Mouse (Mus musculus): ENCODE measurements around the gene Arhgap30. TPM values are rescaled to one million over a fixed set of nuclear protein-coding genes. Genes with fewer than 3 reads are reported as not detected.

The Arhgap30 gene
- 1.3 TPM in 2 replicates for polyA plus RNA-seq (2015; fragmentation: Nextera tagmentation; extraction: Ambion mirVana)

DNA sequence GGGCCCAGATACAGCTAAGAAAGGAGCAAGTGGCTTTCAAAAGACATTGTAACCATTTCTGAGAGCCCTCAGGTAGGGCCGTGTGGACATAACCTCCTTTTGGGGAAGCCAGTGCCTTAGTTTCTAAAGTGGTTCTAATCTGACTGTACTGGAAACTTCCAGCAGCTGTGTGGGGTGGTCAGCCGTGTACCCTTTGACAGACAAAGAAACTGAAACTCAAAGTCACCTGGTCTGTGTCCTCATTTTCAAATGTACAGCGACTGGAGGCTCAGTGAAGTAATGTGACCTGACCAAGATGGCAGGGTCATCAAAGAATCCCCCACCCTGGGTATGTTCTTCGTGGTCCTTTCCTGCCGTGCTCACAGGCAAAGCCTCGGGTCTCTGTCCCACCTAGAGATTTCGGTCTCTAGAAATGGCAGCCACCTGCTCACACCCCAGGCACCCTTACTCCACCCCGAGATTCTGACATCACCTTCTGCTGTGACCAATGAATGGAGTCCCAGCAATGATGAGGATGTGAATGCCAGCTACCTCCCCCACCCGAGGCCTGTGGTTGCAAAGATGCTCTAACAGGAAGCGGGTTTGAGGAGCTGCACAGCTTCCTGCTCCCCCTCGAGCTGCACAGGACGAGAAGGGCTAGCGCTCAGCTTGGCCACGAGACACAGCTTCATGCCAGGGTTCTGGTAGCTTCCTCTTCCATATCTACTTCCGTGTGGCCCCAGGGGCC, at the start of gene Arhgap30:
Gene Arhgap30, plus strand, starts transcription at position 579 of the 727 bp plus-strand sequence.
- Histone ChIP-seq H3K9me3 (ENCODE audit: control insufficient read depth) (no peaks in the 10 kb centered on the region), H3K4me2 (replicated peaks; ENCODE audit: low read depth) (no peak within 1 kb of the TSS), H3K36me3 (ENCODE audit: control insufficient read depth, insufficient read depth) (no peaks in the 10 kb centered on the region), H3K9ac (ENCODE audit: low read depth, low read length) (no peak within 1 kb of the TSS), H3K27me3 (replicated peaks; ENCODE audit: control insufficient read depth, insufficient read depth, low read length) (no peaks in the 10 kb centered on the region), H3K4me1 (replicated peaks; ENCODE audit: control insufficient read depth, insufficient read depth, low read length) (no peaks in the 10 kb centered on the region), H3K27ac (ENCODE audit: low read depth, low read length) (no peak within 1 kb of the TSS), H3K4me3 (ENCODE audit: low read depth, low read length) (no peak within 1 kb of the TSS)
- TF ChIP-seq CTCF (IDR thresholded peaks at IDR 0.05; ENCODE audit: low read depth), result no peak
- ATAC-seq, result no peak
- 76% methylated on average over 15 of the region's 15 CpGs for whole genome bisulfite sequencing

- Histone ChIP-seq H3K9me3 (ENCODE audit: control insufficient read depth) (no peaks in the 10 kb centered on the region), H3K27me3 (replicated peaks; ENCODE audit: control insufficient read depth, insufficient read depth, low read length) (no peaks in the 10 kb centered on the region), H3K27ac (ENCODE audit: low read depth, low read length) (peak overlapping the region; percentile 37; the same call in 1 of the 2 replicates), H3K4me2 (replicated peaks; ENCODE audit: low read depth) (0 out of 2 replicates have a peak overlapping the region, but pooled peaks have one; percentile 14), H3K4me3 (ENCODE audit: low read depth, low read length) (no peak overlapping the region), H3K9ac (ENCODE audit: low read depth, low read length) (no peak overlapping the region), H3K36me3 (ENCODE audit: control insufficient read depth, insufficient read depth) (peaks cover 50% of the 10 kb centered on the region), H3K4me1 (replicated peaks; ENCODE audit: control insufficient read depth, insufficient read depth, low read length) (no peaks in the 10 kb centered on the region; the same call in 1 of the 2 replicates)
- ATAC-seq, result peak; percentile 18; the same call in 1 of the 2 replicates
- 76% methylated on average over 16 of the region's 16 CpGs for WGBS
- no peak for TF ChIP-seq CTCF (IDR thresholded peaks at IDR 0.05; ENCODE audit: low read depth)
These were observed 46.2 kb upstream of the Arhgap30 start for GRCm38 (mm10) chr1:171342262-171343207.

- Histone ChIP-seq H3K4me3 (ENCODE audit: low read depth, low read length) (peak overlapping the region; percentile 98), H3K27me3 (replicated peaks; ENCODE audit: control insufficient read depth, insufficient read depth, low read length) (no peaks in the 10 kb centered on the region), H3K9me3 (ENCODE audit: control insufficient read depth) (no peaks in the 10 kb centered on the region), H3K36me3 (ENCODE audit: control insufficient read depth, insufficient read depth) (peaks cover 34% of the 10 kb centered on the region), H3K4me1 (replicated peaks; ENCODE audit: control insufficient read depth, insufficient read depth, low read length) (no peaks in the 10 kb centered on the region; the same call in 1 of the 2 replicates), H3K4me2 (replicated peaks; ENCODE audit: low read depth) (peak overlapping the region; percentile 90), H3K27ac (ENCODE audit: low read depth, low read length) (0 out of 2 replicates have a peak overlapping the region, but pooled peaks have one; percentile 3), H3K9ac (ENCODE audit: low read depth, low read length) (no peak overlapping the region)
- peak; percentile 44 for ATAC-seq
- WGBS, result 66% methylated on average over 9 of the region's 9 CpGs
- TF ChIP-seq CTCF (IDR thresholded peaks at IDR 0.05; ENCODE audit: low read depth), result peak; percentile 56
These were observed 44.7 kb upstream of the Arhgap30 start for GRCm38 (mm10) chr1:171343922-171344677.

- WGBS, result 64% methylated on average over 9 of the region's 9 CpGs
- TF ChIP-seq CTCF (IDR thresholded peaks at IDR 0.05; ENCODE audit: low read depth), result no peak
- H3K4me1 ChIP-seq (replicated peaks; ENCODE audit: control insufficient read depth, insufficient read depth, low read length), result no peaks in the 10 kb centered on the region; the same call in 1 of the 2 replicates
- H3K9me3 ChIP-seq (ENCODE audit: control insufficient read depth), result no peaks in the 10 kb centered on the region
- peak overlapping the region; percentile 79 for H3K9ac ChIP-seq (ENCODE audit: low read depth, low read length)
- peak overlapping the region; percentile 69; the same call in 1 of the 2 replicates for H3K27ac ChIP-seq (ENCODE audit: low read depth, low read length)
- peak overlapping the region; percentile 98 for H3K4me3 ChIP-seq (ENCODE audit: low read depth, low read length)
- peaks cover 29% of the 10 kb centered on the region for H3K36me3 ChIP-seq (ENCODE audit: control insufficient read depth, insufficient read depth)
- H3K4me2 ChIP-seq (replicated peaks; ENCODE audit: low read depth), result peak overlapping the region; percentile 90
- ATAC-seq, result peak; percentile 42
- H3K27me3 ChIP-seq (replicated peaks; ENCODE audit: control insufficient read depth, insufficient read depth, low read length), result no peaks in the 10 kb centered on the region
These were observed 44.0 kb upstream of the Arhgap30 start for GRCm38 (mm10) chr1:171344715-171345114.

DNA sequence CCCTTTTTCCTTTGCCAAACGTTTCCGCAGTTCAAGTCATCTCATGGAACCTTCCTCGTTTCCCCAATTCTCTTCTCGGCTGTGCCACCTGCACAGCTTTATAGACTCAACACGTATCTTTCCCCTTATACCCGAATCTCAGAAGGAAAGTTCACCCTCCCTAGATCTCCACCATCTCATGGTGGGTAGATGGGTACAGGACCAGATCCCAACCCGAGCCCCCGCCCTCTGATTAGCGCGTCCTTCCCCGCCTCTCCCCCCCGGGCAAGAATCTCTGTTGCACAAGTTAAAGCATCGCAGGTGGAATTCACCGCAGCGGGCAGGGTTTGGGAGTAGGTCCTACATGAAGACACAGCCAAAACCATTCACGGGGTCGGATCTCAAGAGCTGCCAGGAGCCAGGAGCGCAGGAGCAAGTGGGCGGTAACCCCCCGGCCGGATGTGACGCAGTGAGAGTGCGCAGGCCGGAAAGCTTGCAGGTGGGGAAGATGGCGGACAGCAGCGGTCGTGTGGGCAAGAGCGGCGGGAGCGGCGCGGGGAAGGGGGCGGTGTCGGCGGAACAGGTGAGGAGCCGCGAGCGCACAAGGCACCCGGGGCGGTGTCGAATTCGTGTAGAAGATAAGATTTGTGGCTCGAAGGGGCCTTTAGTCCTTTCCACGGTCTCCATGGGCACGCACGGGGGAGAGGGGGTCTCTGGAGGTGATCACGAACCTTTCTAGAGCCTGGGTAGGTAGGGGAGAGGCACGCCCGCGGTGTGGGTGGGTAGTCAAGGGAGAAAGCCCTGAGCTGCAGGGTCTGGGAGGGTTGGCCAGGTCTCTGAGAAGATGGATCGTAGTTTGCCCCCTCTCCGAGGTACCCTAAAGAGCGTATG, 43.3 kb upstream of the Arhgap30 start, which contains the start of the genes Nit1 and Pfdn2:
Gene Nit1, minus strand, starts transcription at position 422 of the 870 bp plus-strand sequence.
Gene Pfdn2, plus strand, starts transcription at position 446 of the 870 bp plus-strand sequence.
- peak; percentile 83 for ATAC-seq
- H3K9ac ChIP-seq (ENCODE audit: low read depth, low read length), result peak within 1 kb of the TSS; percentile 79
- under 1% methylated on average over 52 of the region's 53 CpGs for WGBS
- peaks cover 22% of the 10 kb centered on the region for H3K36me3 ChIP-seq (ENCODE audit: control insufficient read depth, insufficient read depth)
- H3K9me3 ChIP-seq (ENCODE audit: control insufficient read depth), result no peaks in the 10 kb centered on the region
- TF ChIP-seq CTCF (IDR thresholded peaks at IDR 0.05; ENCODE audit: low read depth), result 0 out of 2 replicates have a peak, but pooled peaks have one; percentile 4
- H3K27me3 ChIP-seq (replicated peaks; ENCODE audit: control insufficient read depth, insufficient read depth, low read length), result no peaks in the 10 kb centered on the region
- peak within 1 kb of the TSS; percentile 69 for H3K27ac ChIP-seq (ENCODE audit: low read depth, low read length)
- H3K4me3 ChIP-seq (ENCODE audit: low read depth, low read length), result peak within 1 kb of the TSS; percentile 98
- H3K4me1 ChIP-seq (replicated peaks; ENCODE audit: control insufficient read depth, insufficient read depth, low read length), result no peaks in the 10 kb centered on the region; the same call in 1 of the 2 replicates
- peak within 1 kb of the TSS; percentile 90 for H3K4me2 ChIP-seq (replicated peaks; ENCODE audit: low read depth)
